Mouse (Mus musculus) E14TG2a.4 (cell line): ENCODE data around the gene Crtc3.

Source experiments
- CTCF ChIP-seq: conservative IDR thresholded peaks from 2 replicates; pipeline ENCODE4 v1.5.1; 2014; ENCODE audit warnings: low read length
- NANOG ChIP-seq: IDR thresholded peaks from 2 replicates; pipeline ENCODE4 v1.6.1; 2014; ENCODE audit warnings: borderline replicate concordance, low read length, mixed read lengths
- POU5F1 ChIP-seq: IDR thresholded peaks from 2 replicates; pipeline ENCODE4 v1.6.1; 2014; ENCODE audit warnings: low read length, borderline replicate concordance

DNA sequence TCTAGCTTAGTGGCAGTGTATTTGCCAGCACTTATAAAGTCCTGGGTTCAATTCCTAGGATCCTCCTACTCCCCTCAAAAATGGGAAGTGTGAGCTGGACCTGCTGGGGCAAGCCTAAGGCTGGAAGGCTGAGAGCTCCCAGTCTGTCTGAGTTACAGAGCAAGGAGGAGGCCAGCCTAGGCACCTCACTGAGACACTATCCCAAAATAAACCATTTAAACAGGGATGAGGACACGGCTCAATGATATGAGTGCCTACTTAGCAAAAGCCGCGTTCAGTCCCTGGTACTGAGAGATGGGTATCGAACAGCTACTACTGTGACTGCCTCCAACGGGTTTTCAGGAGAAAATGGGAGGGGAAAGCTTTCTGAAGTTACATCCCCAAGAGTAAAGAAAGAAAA lies 33.8 kb downstream of the Crtc3 start:
- TF ChIP-seq CTCF (no peak), NANOG (no peak), POU5F1 (no peak)
